Mouse (Mus musculus) forebrain, embryonic 15.5 days (tissue): ENCODE measurements around the gene Ptprh. TPM values are rescaled to one million over a fixed set of nuclear protein-coding genes. Genes with fewer than 3 reads are reported as not detected.

Experiments
- ATAC-seq: fragments of 200-750 bp; cut with Nextera tagmentation; replicated peaks from 2 replicates; pipeline ENCODE4 v1.8.0; 2017; ENCODE audit warnings: mild to moderate bottlenecking, moderate TSS enrichment, moderate library complexity
- H3K27ac ChIP-seq: fragments of 300-500 bp; sonication (generic); replicated peaks from 2 replicates; pipeline ENCODE4 v1.5.1; 2015; ENCODE audit warnings: mild to moderate bottlenecking, inconsistent platforms
- H3K27me3 ChIP-seq: fragments of 300-500 bp; sonication (generic); 2 replicates; pipeline ENCODE4 v1.6.1; 2015; ENCODE audit warnings: inconsistent platforms
- H3K36me3 ChIP-seq: fragments of 300-500 bp; sonication (generic); 2 replicates; pipeline ENCODE4 v1.6.1; 2015; ENCODE audit warnings: mild to moderate bottlenecking, inconsistent platforms
- H3K4me1 ChIP-seq: fragments of 300-500 bp; sonication (generic); 2 replicates; pipeline ENCODE4 v1.6.1; 2015; ENCODE audit warnings: inconsistent platforms
- H3K4me2 ChIP-seq: fragments of 300-500 bp; sonication (generic); replicated peaks from 2 replicates; pipeline ENCODE4 v1.6.1; 2015; ENCODE audit warnings: mild to moderate bottlenecking, inconsistent platforms
- H3K4me3 ChIP-seq: fragments of 300-500 bp; sonication (generic); 2 replicates; pipeline ENCODE4 v1.5.1; 2015; ENCODE audit warnings: mild to moderate bottlenecking, inconsistent platforms
- H3K9ac ChIP-seq: fragments of 300-500 bp; sonication (generic); replicated peaks from 2 replicates; pipeline ENCODE4 v1.6.1; 2015; ENCODE audit warnings: mild to moderate bottlenecking, inconsistent platforms
- H3K9me3 ChIP-seq: fragments of 300-500 bp; sonication (generic); 2 replicates; pipeline ENCODE4 v1.6.1; 2016; ENCODE audit warnings: inconsistent platforms
- WGBS: fragments of 180-500 bp; shearing (Covaris S2); methylation state at CpG from one replicate; pipeline ENCODE4 v1.1.7; 2015; ENCODE audit warnings: mixed read lengths; 5-methylcytosine and 5-hydroxymethylcytosine counted together
- microRNA-seq: library from miRNA; unstranded; fragments of <30 nt; microRNA quantifications from one replicate; pipeline ENCODE4, GENCODE M21; 2016
- polyA plus RNA-seq: library from polyadenylated mRNA; unstranded; fragments of >200 nt; fragmentation: Nextera tagmentation; extraction: Ambion mirVana; gene quantifications from 2 replicates; pipeline ENCODE4 v1.2.1, GENCODE M21; 2015

The Ptprh gene
- polyA plus RNA-seq, 1 experiment from 2014 or later = 0.24 TPM

- 68% methylated on average over 11 of the region's 11 CpGs for WGBS
- no peak overlapping the region for H3K4me2 ChIP-seq
- H3K4me3 ChIP-seq = no peak overlapping the region
- no peak overlapping the region for H3K9ac ChIP-seq
- no peak overlapping the region for H3K27ac ChIP-seq
- H3K9me3 ChIP-seq = no peaks in the 10 kb centered on the region
- peaks cover 18% of the 10 kb centered on the region for H3K4me1 ChIP-seq
- no peaks in the 10 kb centered on the region for H3K36me3 ChIP-seq
- ATAC-seq = no peak
- H3K27me3 ChIP-seq = no peaks in the 10 kb centered on the region
These were observed 99.0 kb downstream of the Ptprh start for GRCm38 (mm10) chr7:4504646-4505435.

DNA sequence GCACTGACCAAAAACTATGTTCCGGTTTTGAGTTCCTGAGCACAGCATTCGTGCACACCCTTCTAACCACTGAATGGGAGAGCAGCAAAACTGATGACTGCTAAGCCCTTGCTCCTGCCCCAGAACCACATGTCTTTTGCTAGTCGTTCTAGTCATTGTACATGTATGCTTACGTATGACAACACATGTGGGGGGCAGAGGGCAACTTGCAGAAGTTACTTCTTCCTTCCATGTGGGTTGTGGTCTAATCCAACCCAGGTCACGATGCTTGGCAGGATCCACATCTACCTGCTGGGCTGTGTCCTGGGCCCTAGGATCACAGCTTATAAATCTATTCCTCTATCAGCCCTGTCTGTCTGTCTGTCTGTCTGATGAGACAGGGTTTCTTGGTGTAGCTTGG lies 100.0 kb downstream of the Ptprh start:
- H3K9ac ChIP-seq = no peak overlapping the region
- WGBS = 86% methylated on average over 5 of the region's 5 CpGs

GRCm38 (mm10) chr7:4503100-4503499 lies 100.7 kb downstream of the Ptprh start:
- Histone ChIP-seq H3K27ac (no peak overlapping the region), H3K27me3 (no peaks in the 10 kb centered on the region), H3K36me3 (no peaks in the 10 kb centered on the region), H3K9me3 (no peaks in the 10 kb centered on the region), H3K4me2 (no peak overlapping the region), H3K9ac (no peak overlapping the region), H3K4me3 (no peak overlapping the region), H3K4me1 (peaks cover 33% of the 10 kb centered on the region)
- WGBS = 81% methylated on average over 4 of the region's 4 CpGs
- ATAC-seq = no peak

More for the DNA sequence above, 100.0 kb downstream of the Ptprh start:
- no peak overlapping the region for H3K27ac ChIP-seq
- peaks cover 26% of the 10 kb centered on the region for H3K4me1 ChIP-seq
- H3K36me3 ChIP-seq = no peaks in the 10 kb centered on the region
- ATAC-seq = no peak
- H3K9me3 ChIP-seq = no peaks in the 10 kb centered on the region
- no peak overlapping the region for H3K4me3 ChIP-seq
- no peaks in the 10 kb centered on the region for H3K27me3 ChIP-seq
- no peak overlapping the region for H3K4me2 ChIP-seq

DNA sequence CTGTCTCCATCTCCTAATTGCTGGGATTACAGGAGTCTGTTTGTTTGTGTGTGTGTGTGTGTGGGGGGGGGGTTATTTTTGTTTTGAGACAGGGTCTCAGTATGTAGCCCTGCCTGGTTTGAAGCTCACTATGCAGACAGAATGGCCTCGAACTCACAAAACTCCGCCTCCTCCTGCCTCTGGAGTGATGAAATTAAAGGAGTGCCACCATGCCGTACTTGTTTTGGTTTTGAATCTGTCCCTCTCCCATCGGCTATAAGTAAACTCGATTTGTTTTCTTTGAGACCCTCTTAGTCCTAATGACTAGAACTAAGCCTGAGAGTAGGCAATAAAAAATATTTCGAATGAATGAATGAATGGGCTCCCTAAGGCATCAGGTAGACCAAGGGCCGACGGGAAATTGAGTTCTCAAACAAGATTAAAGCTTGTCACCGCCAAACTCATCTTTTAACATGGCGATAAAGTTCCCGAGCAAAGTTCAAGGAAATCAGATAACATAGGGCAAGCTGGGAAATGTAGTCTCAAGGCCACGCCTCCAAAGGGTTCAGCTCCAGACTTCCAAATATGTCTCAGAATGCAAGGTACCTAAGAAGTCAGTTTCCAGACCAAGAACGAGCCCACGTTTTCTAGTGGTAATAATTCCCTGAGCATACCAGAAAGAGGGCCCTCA lies 101.3 kb downstream of the Ptprh start:
- Histone ChIP-seq H3K4me1 (peaks cover 38% of the 10 kb centered on the region), H3K27ac (peak overlapping the region; percentile 91), H3K36me3 (no peaks in the 10 kb centered on the region), H3K4me2 (peak overlapping the region; percentile 61), H3K4me3 (peak overlapping the region; percentile 81), H3K9me3 (no peaks in the 10 kb centered on the region), H3K9ac (peak overlapping the region; percentile 77; the same call in 1 of the 2 replicates), H3K27me3 (no peaks in the 10 kb centered on the region)
- peak; percentile 26 for ATAC-seq
- 8% methylated on average over 14 of the region's 14 CpGs for WGBS

DNA sequence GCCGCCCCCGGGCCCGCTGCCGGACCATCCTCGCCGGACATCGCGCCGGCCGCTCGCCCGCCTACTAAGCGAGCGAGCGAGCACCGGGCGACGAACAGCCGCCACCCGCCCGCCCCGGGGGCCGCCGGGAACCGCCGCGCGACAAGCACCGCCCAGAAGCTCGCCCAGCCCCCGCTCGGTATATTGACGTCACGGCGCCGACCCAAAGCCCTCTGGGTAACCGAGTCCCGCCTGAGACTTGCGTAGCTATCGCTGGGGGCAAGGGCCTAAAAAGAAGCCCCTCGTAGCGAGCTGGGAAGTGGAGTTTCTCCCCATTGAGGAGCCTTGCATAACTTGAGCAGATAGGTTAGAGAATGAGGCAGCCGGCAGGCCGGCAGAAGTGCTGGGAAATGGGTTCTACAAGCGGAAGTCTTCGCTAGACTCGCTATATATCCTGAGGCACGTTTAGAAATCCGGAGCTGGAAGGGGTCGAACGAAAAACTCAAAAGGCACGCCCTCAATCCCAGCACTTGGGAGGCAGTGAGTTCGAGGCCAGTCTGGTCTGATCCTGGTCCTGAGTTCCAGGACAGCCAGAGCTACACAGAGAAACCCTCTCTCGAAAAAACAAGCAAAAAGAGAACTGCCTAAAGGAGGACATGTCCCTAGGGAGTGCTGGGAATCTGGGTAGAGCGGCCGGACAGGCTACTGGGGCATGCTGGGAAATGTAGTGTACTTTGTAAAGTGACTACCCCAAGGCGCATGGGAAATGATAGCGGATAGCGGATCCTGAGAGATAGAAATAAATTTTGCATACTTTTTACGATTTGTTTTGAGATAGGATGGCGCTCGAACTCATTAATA lies 102.1 kb downstream of the Ptprh start, which contains the start of gene Ppp1r12c:
TSS of gene Ppp1r12c (minus strand) at position 123 of the 840 bp plus-strand sequence.
- H3K36me3 ChIP-seq = peaks cover 6% of the 10 kb centered on the region; the same call in 1 of the 2 replicates
- H3K27me3 ChIP-seq = no peaks in the 10 kb centered on the region
- peak; percentile 95 for ATAC-seq
- H3K9me3 ChIP-seq = no peaks in the 10 kb centered on the region
- H3K4me1 ChIP-seq = peaks cover 41% of the 10 kb centered on the region
- 1% methylated on average over 62 of the region's 62 CpGs for WGBS
- peak within 1 kb of the TSS; percentile 81 for H3K4me3 ChIP-seq
- H3K27ac ChIP-seq = peak within 1 kb of the TSS; percentile 91
- H3K9ac ChIP-seq = peak within 1 kb of the TSS; percentile 77
- H3K4me2 ChIP-seq = peak within 1 kb of the TSS; percentile 61

DNA sequence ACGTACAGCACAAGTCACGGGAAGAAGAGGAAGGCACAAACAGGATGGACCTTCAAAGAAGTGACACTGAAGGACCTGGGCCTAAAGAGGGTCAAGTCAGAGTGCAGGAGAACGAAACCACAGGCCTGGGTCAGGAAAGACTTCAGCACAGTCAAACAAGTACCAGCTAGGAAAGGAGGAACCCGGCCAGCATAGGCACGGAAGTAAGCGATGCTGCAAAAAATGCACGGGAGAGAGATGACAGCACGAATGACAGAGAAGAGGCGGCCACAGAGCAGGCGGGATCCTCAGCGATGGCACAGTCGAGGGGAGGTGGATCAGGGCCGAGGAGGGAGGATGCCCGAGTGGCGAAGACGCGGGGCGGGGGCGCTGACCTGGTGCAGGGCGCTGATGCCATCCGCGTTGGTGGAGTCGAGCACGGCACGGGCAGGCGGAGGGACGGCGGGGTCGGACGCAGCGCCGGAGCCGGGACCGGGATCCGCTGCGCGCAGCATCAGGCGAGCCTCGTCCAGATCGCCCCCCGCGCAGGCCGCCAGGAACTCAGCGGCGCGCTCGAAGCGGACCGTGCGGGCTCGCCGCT lies 102.9 kb downstream of the Ptprh start:
- H3K27ac ChIP-seq = peak overlapping the region; percentile 91
- H3K4me3 ChIP-seq = peak overlapping the region; percentile 81
- no peaks in the 10 kb centered on the region for H3K9me3 ChIP-seq
- peaks cover 14% of the 10 kb centered on the region for H3K36me3 ChIP-seq
- H3K4me1 ChIP-seq = peaks cover 41% of the 10 kb centered on the region
- ATAC-seq = peak; percentile 53
- peak overlapping the region; percentile 61 for H3K4me2 ChIP-seq
- peak overlapping the region; percentile 77 for H3K9ac ChIP-seq
- no peaks in the 10 kb centered on the region for H3K27me3 ChIP-seq
- under 1% methylated on average over 52 of the region's 52 CpGs for WGBS

DNA sequence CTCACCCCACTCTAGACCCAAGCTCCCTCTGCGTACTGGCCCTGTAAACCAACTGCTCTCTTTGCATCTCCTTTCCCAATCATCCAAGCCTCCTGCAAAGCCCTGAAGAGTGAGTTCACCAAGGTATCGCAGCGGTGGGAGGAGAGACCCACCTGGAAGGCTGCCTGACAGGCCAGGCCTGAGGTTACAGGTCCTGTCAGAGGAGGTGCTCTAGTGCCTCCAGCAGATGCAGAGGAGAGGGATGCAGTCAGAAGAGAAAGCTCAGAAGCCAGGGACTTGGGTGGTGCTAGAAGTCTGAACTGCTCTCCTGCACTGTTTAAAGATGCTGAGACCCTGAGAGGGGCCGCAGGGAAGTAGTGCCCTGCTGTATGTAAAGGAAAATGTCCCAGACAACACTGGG lies 104.8 kb downstream of the Ptprh start:
- Histone ChIP-seq H3K9me3 (no peaks in the 10 kb centered on the region), H3K4me3 (no peak overlapping the region), H3K4me2 (no peak overlapping the region), H3K27me3 (no peaks in the 10 kb centered on the region), H3K9ac (no peak overlapping the region; the same call in 1 of the 2 replicates), H3K4me1 (peaks cover 41% of the 10 kb centered on the region), H3K27ac (no peak overlapping the region), H3K36me3 (peaks cover 14% of the 10 kb centered on the region)
- no peak for ATAC-seq
- WGBS = 93% methylated on average over 4 of the region's 4 CpGs

Small RNAs within 50 kb of the gene (microRNA-seq; reads per million reads assigned to microRNA genes)
- gene Gm23577 = not detected

Other genes starting within 250 kb of the Ptprh start
- gene Gp6, start 206.3 kb downstream of the Ptprh start, polyA plus RNA-seq = 0.06 TPM in 1 of 2 replicates, not detected in the other
- gene Rdh13, start 158.4 kb downstream of the Ptprh start, polyA plus RNA-seq = 34.8 and 37.3 TPM in 2 replicates
- gene Eps8l1, start 143.4 kb downstream of the Ptprh start, polyA plus RNA-seq = 7.0 TPM in 2 replicates
- gene Ppp1r12c, start 102.4 kb downstream of the Ptprh start, polyA plus RNA-seq = 48.4 and 50.3 TPM in 2 replicates
- gene Tnnt1, start 87.7 kb downstream of the Ptprh start, polyA plus RNA-seq = 2.5 and 2.6 TPM in 2 replicates
- 1.8 and 1.9 TPM in 2 replicates for gene Tnni3, start 79.8 kb downstream of the Ptprh start, polyA plus RNA-seq
- 1.6 and 1.7 TPM in 2 replicates for gene Dnaaf3, start 71.6 kb downstream of the Ptprh start, polyA plus RNA-seq
- gene Syt5, start 56.5 kb downstream of the Ptprh start, polyA plus RNA-seq = 158 and 164 TPM in 2 replicates
- 2.7 and 3.1 TPM in 2 replicates for gene Tmem86b, start 27.4 kb upstream of the Ptprh start, polyA plus RNA-seq
- 9.2 and 9.3 TPM in 2 replicates for gene Ppp6r1, start 55.0 kb upstream of the Ptprh start, polyA plus RNA-seq
- 142 and 146 TPM in 2 replicates for gene Hspbp1, start 81.0 kb upstream of the Ptprh start, polyA plus RNA-seq
- 6.7 and 7.9 TPM in 2 replicates for gene Brsk1, start 86.6 kb upstream of the Ptprh start, polyA plus RNA-seq
- 0.08 and 0.24 TPM in 2 replicates for gene Tmem150b, start 121.2 kb upstream of the Ptprh start, polyA plus RNA-seq
- gene Kmt5c, start 136.1 kb upstream of the Ptprh start, polyA plus RNA-seq = 64.3 and 70.6 TPM in 2 replicates
- gene Cox6b2, start 149.1 kb upstream of the Ptprh start, polyA plus RNA-seq = 13.7 and 14.1 TPM in 2 replicates
- gene Fam71e2, start 167.3 kb upstream of the Ptprh start, polyA plus RNA-seq = not detected in 2 replicates
- gene Il11, start 178.8 kb upstream of the Ptprh start, polyA plus RNA-seq = 0.56 and 1.2 TPM in 2 replicates
- gene Tmem190, start 178.9 kb upstream of the Ptprh start, polyA plus RNA-seq = not detected in 2 replicates
- gene Tmem238, start 185.6 kb upstream of the Ptprh start, polyA plus RNA-seq = 3.5 TPM in 2 replicates
- gene Rpl28, start 188.8 kb upstream of the Ptprh start, polyA plus RNA-seq = 224 and 256 TPM in 2 replicates
- 363 and 383 TPM in 2 replicates for gene Ube2s, start 208.5 kb upstream of the Ptprh start, polyA plus RNA-seq
- gene Shisa7, start 240.7 kb upstream of the Ptprh start, polyA plus RNA-seq = 8.8 and 10.7 TPM in 2 replicates